Mouse (Mus musculus) heart, postnatal 0 days (tissue): ENCODE measurements at regions not wholly inside any gene's neighbourhood (a gene's known extent, or its start where the extent isn't known, plus 50 kb on each side); places are given as distances from the start of the nearest gene placed in this dataset.

Experiments
- CTCF ChIP-seq: IDR thresholded peaks from 2 replicates; pipeline ENCODE4 v1.5.1; 2016; ENCODE audit warnings: antibody characterized with exemption, control low read depth, low read depth
- EP300 ChIP-seq: IDR thresholded peaks from 2 replicates; pipeline ENCODE4 v1.6.1; 2016; ENCODE audit warnings: antibody characterized with exemption, low read depth

DNA sequence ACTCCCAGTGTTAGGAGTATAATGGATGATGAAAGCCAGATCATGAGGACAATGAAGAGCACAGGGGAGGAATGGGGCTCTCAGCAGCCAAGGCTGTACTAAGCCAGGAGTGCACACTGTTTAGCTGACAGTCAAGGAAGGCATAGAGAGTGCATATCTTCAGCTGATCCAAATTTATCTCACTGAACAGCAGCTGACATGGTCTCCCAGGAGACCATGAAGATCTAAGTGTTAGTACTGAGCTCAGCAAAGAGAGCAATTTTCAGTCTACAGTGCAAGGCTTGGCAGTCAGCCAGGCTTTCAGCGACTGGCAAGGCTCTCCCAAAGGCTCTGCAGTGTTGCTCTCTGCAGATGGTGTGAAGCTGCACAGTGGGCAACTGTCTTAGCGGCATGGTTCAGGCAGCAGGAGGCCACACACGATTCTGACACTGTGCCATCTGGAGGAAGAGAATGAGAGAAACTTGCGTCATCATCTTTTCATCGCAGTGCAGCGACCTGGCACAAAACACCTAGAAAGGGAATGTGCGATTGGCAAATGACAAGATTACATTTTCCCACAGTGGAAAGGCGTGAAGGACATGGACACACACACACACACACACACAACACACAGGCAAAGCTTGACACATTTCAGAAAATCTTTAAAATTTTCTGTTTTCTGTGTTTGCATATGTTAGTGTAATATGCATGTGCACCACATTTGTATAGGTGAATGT is 66.7 kb upstream of the Zcchc13 start:
- TF ChIP-seq CTCF: no peak
- TF ChIP-seq EP300: no peak
